ENCODE assay signal across 8 mouse cellular contexts in the genomic region with DNA sequence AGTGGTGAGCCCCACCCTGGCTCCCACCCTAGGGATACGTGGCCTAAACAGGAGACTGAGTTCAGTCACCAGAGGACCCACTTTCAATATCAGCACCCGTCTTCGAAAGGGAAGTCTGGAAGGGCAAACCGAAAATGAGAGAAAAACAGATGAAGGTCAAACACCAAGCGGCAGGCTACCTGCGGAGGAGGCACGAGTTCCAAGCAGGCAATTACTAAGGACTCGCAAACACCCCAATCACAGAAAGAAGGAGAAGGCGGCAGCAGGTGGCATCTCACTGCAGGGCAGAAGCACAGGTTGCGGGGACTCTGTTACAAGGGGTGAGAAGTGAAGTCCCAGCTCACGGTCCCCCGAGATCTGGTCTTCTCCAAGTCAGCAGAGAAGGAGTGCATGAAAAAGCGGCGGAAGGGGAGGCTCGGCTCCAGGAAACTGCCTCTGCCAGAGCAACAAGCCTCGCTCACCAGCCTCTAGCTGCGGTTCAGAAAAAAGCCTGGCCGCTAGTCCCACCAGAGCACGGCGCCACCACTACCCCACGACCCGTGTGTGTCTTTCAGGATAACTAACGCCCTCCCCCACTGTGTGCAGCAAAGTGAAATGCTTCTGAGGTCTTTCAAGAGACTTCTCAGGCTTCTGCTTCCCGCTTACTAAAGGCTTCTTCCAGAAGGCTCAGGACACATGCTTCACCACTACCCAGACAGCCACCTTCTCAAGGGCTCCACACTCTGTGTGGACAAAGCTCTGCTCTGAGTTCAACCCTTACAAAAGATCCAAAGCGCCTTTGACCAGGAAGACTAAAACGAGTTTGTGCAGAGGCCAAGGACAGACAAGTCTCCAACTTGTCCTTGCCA. TPM values are rescaled to one million over a fixed set of nuclear protein-coding genes. Genes with fewer than 3 reads are reported as not detected.
DNase-seq lines count a peak whose midpoint lies in the region; ATAC-seq and TF ChIP-seq lines count a peak whose summit lies in the region.

No protein-coding gene starts in this region.

- H3K9me3 ChIP-seq in hindbrain, embryonic 14.5 days (ENCODE audit: control insufficient read depth, low read length): no peaks in the 10 kb centered on the region
- no peaks in the 10 kb centered on the region for H3K9me3 ChIP-seq in stomach, embryonic 15.5 days

- TF ChIP-seq CTCF in lung, adult 2 months (IDR thresholded peaks at IDR 0.05; ENCODE audit: insufficient read depth, low read length): no peak

- peak overlapping the region; percentile 40; the same call in 1 of the 2 replicates for H3K9ac ChIP-seq in hindbrain, embryonic 14.5 days
- peak overlapping the region; percentile 59; the same call in 1 of the 2 replicates for H3K9ac ChIP-seq in stomach, embryonic 15.5 days

- peaks cover 59% of the 10 kb centered on the region for H3K27me3 ChIP-seq in hindbrain, embryonic 14.5 days (ENCODE audit: control insufficient read depth, insufficient read depth, low read length)
- peaks cover 14% of the 10 kb centered on the region for H3K27me3 ChIP-seq in stomach, embryonic 15.5 days (replicated peaks)

- H3K27ac ChIP-seq in hindbrain, embryonic 14.5 days: no peak overlapping the region
- peak overlapping the region; percentile 64 for H3K27ac ChIP-seq in stomach, embryonic 15.5 days

- H3K36me3 ChIP-seq in hindbrain, embryonic 14.5 days (replicated peaks; ENCODE audit: control insufficient read depth, insufficient read depth): no peaks in the 10 kb centered on the region
- no peaks in the 10 kb centered on the region for H3K36me3 ChIP-seq in stomach, embryonic 15.5 days

- no peaks in the 10 kb centered on the region for H3K4me1 ChIP-seq in lung, adult 2 months (ENCODE audit: control insufficient read depth, insufficient read depth, low read length)
- peaks cover 17% of the 10 kb centered on the region for H3K4me1 ChIP-seq in hindbrain, embryonic 14.5 days (replicated peaks; ENCODE audit: control insufficient read depth, insufficient read depth, low read length)
- 0 out of 2 replicates have a peak, but pooled peaks cover 11% of the 10 kb centered on the region for H3K4me1 ChIP-seq in stomach, embryonic 15.5 days

- ATAC-seq in hindbrain, embryonic 14.5 days (ENCODE audit: low FRiP score): no peak
- ATAC-seq in stomach, embryonic 15.5 days (ENCODE audit: insufficient read depth, low FRiP score, low read depth): 0 out of 2 replicates have a peak, but pooled peaks have one; percentile 6

- no peak for DNase-seq in lung, adult 2 months
- DNase-seq in lung, postnatal 25 days (ENCODE audit: low spot score): no peak
- peak; percentile 42 for DNase-seq in embryo, embryonic 10.5 days (ENCODE audit: low spot score)
- no peak for DNase-seq in hindbrain, embryonic 14.5 days (ENCODE audit: low spot score)
- peak; percentile 14 for DNase-seq in lung, postnatal 10 days
- no peak for DNase-seq in adrenal gland, adult 8-10 months
- DNase-seq in urinary bladder, adult 2 months (ENCODE audit: low spot score): no peak

- H3K4me2 ChIP-seq in hindbrain, embryonic 14.5 days (replicated peaks): peak overlapping the region; percentile 86
- peak overlapping the region; percentile 88 for H3K4me2 ChIP-seq in stomach, embryonic 15.5 days

- TF ChIP-seq POLR2A in lung, adult 2 months (IDR thresholded peaks at IDR 0.05; ENCODE audit: borderline replicate concordance, extremely low read depth, low read depth, low read length): no peak

- peak overlapping the region; percentile 58 for H3K4me3 ChIP-seq in lung, adult 2 months (replicated peaks; ENCODE audit: extremely low read depth, low read depth, low read length)
- peak overlapping the region; percentile 40 for H3K4me3 ChIP-seq in hindbrain, embryonic 14.5 days (replicated peaks; ENCODE audit: low read length)
- peak overlapping the region; percentile 58 for H3K4me3 ChIP-seq in stomach, embryonic 15.5 days (replicated peaks)

- WGBS in lung, adult 2 months: 7% methylated on average over 26 of the region's 26 CpGs
- WGBS in hindbrain, embryonic 14.5 days: 11% methylated on average over 26 of the region's 26 CpGs
- WGBS in stomach, embryonic 15.5 days: 8% methylated on average over 26 of the region's 26 CpGs

RNA-seq across cellular contexts. Expression of gene St14, which starts 1.1 kb away (rescaled TPM):
- 42.5 and 47.2 TPM in 2 replicates for polyA plus RNA-seq in lung, adult 2 months (2012; rRNA removed)
- polyA plus RNA-seq in hindbrain, embryonic 14.5 days (2014; fragmentation: Nextera tagmentation; extraction: Ambion mirVana): 0.37 and 0.43 TPM in 2 replicates
- polyA plus RNA-seq in stomach, embryonic 15.5 days (2015; fragmentation: Nextera tagmentation; extraction: Ambion mirVana): 61.4 and 71.8 TPM in 2 replicates
- total RNA-seq in adrenal gland, adult 8-10 months (2022): 1 to 10 TPM in 1 of 4 experiments, under 1 TPM in 3; 0.65 to 1.1 (median 0.84) TPM
- polyA plus RNA-seq in urinary bladder, adult 2 months (2012; rRNA removed): 23.2 and 25.8 TPM in 2 replicates

Comparison
In these comparisons a context has a peak if more than half of its experiments do, and no peak if none do; other contexts are left out.
1. DNase-seq: peak in embryo, embryonic 10.5 days (single experiment) and lung, postnatal 10 days (single experiment); none in lung, adult 2 months (single experiment), lung, postnatal 25 days (single experiment), hindbrain, embryonic 14.5 days (single experiment), adrenal gland, adult 8-10 months (single experiment) and urinary bladder, adult 2 months (single experiment).
2. RNA of gene St14, which starts 1.1 kb away (polyA plus RNA-seq): 61.4 to 71.8 TPM in stomach, embryonic 15.5 days, 42.5 to 47.2 TPM in lung, adult 2 months and 23.2 to 25.8 TPM in urinary bladder, adult 2 months; 0.37 to 0.43 TPM in hindbrain, embryonic 14.5 days; every median in the first group is over 10 times any median in the second.
3. Peak in every context shown above with its lines, with median percentiles within 50 percentile points of each other: H3K4me3 ChIP-seq.